Mouse (Mus musculus) lung, postnatal 0 days (tissue): ENCODE measurements around the gene Dab2ip.

ENCODE experiments used
- CTCF ChIP-seq: IDR thresholded peaks from 2 replicates; pipeline ENCODE4 v1.5.1; 2016; ENCODE audit warnings: antibody characterized with exemption, mild to moderate bottlenecking
- EP300 ChIP-seq: IDR thresholded peaks from 2 replicates; pipeline ENCODE4 v1.6.1; 2016; ENCODE audit warnings: antibody characterized with exemption, mild to moderate bottlenecking, control low read depth

GRCm38 (mm10) chr2:35694111-35694510 lies 136.0 kb downstream of the Dab2ip start:
- TF ChIP-seq CTCF (no peak), EP300 (no peak)
